Mouse (Mus musculus): ENCODE results near the gene Spib. TPM values are rescaled to one million over a fixed set of nuclear protein-coding genes. Genes with fewer than 3 reads are reported as not detected.

Spib gene
- total and polyA plus RNA-seq, 3 experiments: 0.31 to 3.1 (median 0.75) TPM

DNA sequence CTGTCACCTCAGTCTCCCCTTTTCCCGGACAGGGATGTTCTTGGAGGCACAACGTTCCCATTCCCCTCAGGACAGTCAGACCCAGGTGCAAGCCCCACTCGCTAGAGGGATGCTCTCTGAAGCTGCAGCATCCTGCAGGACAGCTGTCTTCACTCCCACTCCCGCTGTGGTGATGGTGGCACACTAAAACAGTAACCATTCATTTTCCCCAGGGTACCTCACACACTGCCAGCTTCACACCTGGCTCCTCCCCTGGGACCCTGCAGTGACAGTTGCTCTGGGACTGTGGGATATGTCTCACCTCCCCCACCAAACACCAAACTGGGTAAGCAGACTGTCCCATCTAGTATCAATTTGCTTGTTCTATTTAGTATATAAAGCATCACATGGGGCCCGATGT, 15.9 kb upstream of the Spib start:
- intact Hi-C loops (cut with DNase I): loop anchor here (2.0 kb wide), 1 partner anchor 21 kb away; no protein-coding TSS in a partner anchor

DNA sequence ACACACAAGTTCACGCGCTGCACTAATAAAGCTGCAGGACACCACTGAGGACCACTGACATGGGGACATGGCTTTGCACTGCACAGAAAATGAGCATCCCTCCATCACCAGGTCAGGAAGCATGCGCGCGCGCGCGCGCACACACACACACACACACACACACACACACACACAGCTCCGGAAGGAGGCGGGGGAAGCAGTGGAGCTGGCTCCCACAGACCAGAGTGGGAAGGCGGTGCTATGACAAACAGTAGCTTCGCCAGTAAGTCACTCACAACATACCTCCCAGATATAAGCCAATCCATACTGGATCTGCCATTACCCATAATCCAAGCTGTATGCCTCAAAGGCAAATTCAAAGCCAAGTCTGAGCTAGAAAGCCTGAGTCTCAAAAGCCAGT, 15.2 kb upstream of the Spib start:
- no peak for DNase-seq
- Histone ChIP-seq H3K27me3 (ENCODE audit: control insufficient read depth, insufficient read depth, low read length) (no peaks in the 10 kb centered on the region), H3K9ac (ENCODE audit: low read depth, low read length) (no peak overlapping the region), H3K36me3 (ENCODE audit: control insufficient read depth, insufficient read depth, low read length) (no peaks in the 10 kb centered on the region), H3K79me2 (replicated peaks; ENCODE audit: control insufficient read depth, insufficient read depth, low read length) (no peaks in the 10 kb centered on the region), H3K4me3 (no peak overlapping the region), H3K4me1 (ENCODE audit: control insufficient read depth, insufficient read depth, low read length) (peaks cover 5% of the 10 kb centered on the region), H3K27ac (no peak overlapping the region)
- 94% methylated on average over 13 of the region's 13 CpGs for WGBS
- TF ChIP-seq POLR2A (IDR thresholded peaks at IDR 0.05; ENCODE audit: insufficient read depth, low read depth, low read length): no peak
- TF ChIP-seq CTCF (IDR thresholded peaks at IDR 0.05): no peak
- TF ChIP-seq EP300 (IDR thresholded peaks at IDR 0.05; ENCODE audit: insufficient read depth, low read depth, low read length): no peak
- intact Hi-C loops (cut with DNase I): loop anchor here (2.0 kb wide), 1 partner anchor 20 kb away; no protein-coding TSS in a partner anchor

More for the DNA sequence above, 15.9 kb upstream of the Spib start:
- Histone ChIP-seq H3K27ac (peak overlapping the region; percentile 68), H3K27me3 (ENCODE audit: control insufficient read depth, insufficient read depth, low read length) (no peaks in the 10 kb centered on the region), H3K4me1 (ENCODE audit: control insufficient read depth, insufficient read depth, low read length) (peaks cover 5% of the 10 kb centered on the region), H3K9ac (ENCODE audit: low read depth, low read length) (peak overlapping the region; percentile 23; the same call in 1 of the 2 replicates), H3K79me2 (replicated peaks; ENCODE audit: control insufficient read depth, insufficient read depth, low read length) (no peaks in the 10 kb centered on the region), H3K4me3 (peak overlapping the region; percentile 68), H3K36me3 (ENCODE audit: control insufficient read depth, insufficient read depth, low read length) (no peaks in the 10 kb centered on the region)
- no peak for DNase-seq
- TF ChIP-seq EP300 (IDR thresholded peaks at IDR 0.05; ENCODE audit: insufficient read depth, low read depth, low read length): no peak
- TF ChIP-seq CTCF (IDR thresholded peaks at IDR 0.05): no peak
- no peak for TF ChIP-seq POLR2A (IDR thresholded peaks at IDR 0.05; ENCODE audit: insufficient read depth, low read depth, low read length)
- 11% methylated on average over 5 of the region's 5 CpGs for WGBS

DNA sequence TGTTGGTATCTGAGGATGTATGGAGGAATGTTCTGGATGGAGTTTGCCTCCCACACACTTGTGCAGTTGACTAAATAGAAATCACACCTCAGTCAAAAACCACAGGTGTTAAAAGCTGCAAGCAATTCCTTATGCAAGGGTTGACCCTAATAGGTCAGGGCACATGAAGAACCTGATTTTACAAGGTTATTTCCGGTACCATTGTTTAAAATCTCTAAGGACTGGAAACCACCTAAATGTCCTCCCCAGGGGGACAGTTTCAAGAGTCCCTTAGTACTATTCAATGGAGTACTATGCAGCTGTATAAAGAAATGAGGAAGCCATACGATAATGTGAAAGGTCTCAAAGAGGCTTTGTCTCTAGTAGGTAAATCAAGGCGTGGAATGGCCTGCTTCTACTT, 14.4 kb upstream of the Spib start:
- intact Hi-C loops (cut with DNase I): loop anchor here (2.0 kb wide), 1 partner anchor 19 kb away; no protein-coding TSS in a partner anchor
- TF ChIP-seq POLR2A (IDR thresholded peaks at IDR 0.05; ENCODE audit: insufficient read depth, low read depth, low read length) (no peak), EP300 (IDR thresholded peaks at IDR 0.05; ENCODE audit: insufficient read depth, low read depth, low read length) (no peak), CTCF (IDR thresholded peaks at IDR 0.05) (no peak)
- H3K4me1 ChIP-seq (ENCODE audit: control insufficient read depth, insufficient read depth, low read length): peaks cover 5% of the 10 kb centered on the region

DNA sequence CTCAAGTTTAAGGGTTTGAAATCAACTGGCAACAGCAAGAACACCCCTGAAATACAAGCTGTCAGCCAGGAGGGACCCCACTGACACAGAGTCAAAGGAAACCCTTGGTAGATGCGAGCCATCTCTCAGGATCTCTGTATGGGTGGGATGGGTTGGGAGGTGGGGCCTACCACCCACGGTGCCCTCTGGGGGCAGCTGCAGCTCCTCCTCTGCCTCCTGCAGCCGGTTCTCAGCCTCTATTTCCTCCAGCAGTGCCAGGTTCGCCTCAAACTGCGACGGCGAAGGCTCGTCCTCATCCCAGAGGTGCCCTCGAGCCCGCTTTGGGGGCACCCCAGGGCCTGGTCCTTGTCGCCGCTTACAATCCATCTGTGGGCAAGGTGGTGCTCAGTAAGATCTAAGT, 11.2 kb upstream of the Spib start:
- no peak overlapping the region for H3K4me3 ChIP-seq
- H3K79me2 ChIP-seq (replicated peaks; ENCODE audit: control insufficient read depth, insufficient read depth, low read length): no peaks in the 10 kb centered on the region
- H3K27me3 ChIP-seq (ENCODE audit: control insufficient read depth, insufficient read depth, low read length): no peaks in the 10 kb centered on the region
- no peak overlapping the region for H3K9ac ChIP-seq (ENCODE audit: low read depth, low read length)
- TF ChIP-seq EP300 (IDR thresholded peaks at IDR 0.05; ENCODE audit: insufficient read depth, low read depth, low read length) (no peak), POLR2A (IDR thresholded peaks at IDR 0.05; ENCODE audit: insufficient read depth, low read depth, low read length) (no peak), CTCF (IDR thresholded peaks at IDR 0.05) (no peak)
- H3K36me3 ChIP-seq (ENCODE audit: control insufficient read depth, insufficient read depth, low read length): no peaks in the 10 kb centered on the region
- H3K27ac ChIP-seq: no peak overlapping the region
- no peak for DNase-seq
- WGBS: 77% methylated on average over 12 of the region's 12 CpGs
- intact Hi-C loops (cut with DNase I): no loop called here
- H3K4me1 ChIP-seq (ENCODE audit: control insufficient read depth, insufficient read depth, low read length): peaks cover 5% of the 10 kb centered on the region

More for the DNA sequence above, 14.4 kb upstream of the Spib start:
- Histone ChIP-seq H3K36me3 (ENCODE audit: control insufficient read depth, insufficient read depth, low read length) (no peaks in the 10 kb centered on the region), H3K27me3 (ENCODE audit: control insufficient read depth, insufficient read depth, low read length) (no peaks in the 10 kb centered on the region), H3K4me3 (no peak overlapping the region), H3K79me2 (replicated peaks; ENCODE audit: control insufficient read depth, insufficient read depth, low read length) (no peaks in the 10 kb centered on the region), H3K27ac (no peak overlapping the region), H3K9ac (ENCODE audit: low read depth, low read length) (no peak overlapping the region)
- DNase-seq: no peak
- 97% methylated on average over 3 of the region's 3 CpGs for WGBS

DNA sequence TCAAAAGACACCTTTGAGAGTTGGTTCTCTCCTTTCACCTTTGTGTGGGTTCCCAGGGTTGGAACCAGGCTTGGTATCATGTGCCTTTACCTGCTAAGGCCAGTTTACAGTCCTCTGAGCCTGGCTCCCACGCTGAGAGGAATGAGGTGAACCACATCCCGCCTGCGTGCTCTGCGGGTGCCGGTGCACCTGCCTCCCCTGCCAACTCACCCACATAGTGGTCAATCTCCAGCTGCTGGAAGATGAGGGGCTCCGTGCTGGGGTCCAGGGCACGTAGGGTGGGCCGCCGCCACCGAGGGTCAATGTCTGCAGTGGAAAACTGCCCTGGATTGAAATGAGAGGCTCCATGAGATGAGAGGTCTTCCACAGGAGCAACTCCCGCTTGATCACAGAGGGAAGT, 10.7 kb upstream of the Spib start:
- Histone ChIP-seq H3K9ac (ENCODE audit: low read depth, low read length) (no peak overlapping the region), H3K79me2 (replicated peaks; ENCODE audit: control insufficient read depth, insufficient read depth, low read length) (no peaks in the 10 kb centered on the region), H3K4me3 (no peak overlapping the region), H3K36me3 (ENCODE audit: control insufficient read depth, insufficient read depth, low read length) (no peaks in the 10 kb centered on the region), H3K4me1 (ENCODE audit: control insufficient read depth, insufficient read depth, low read length) (peaks cover under 1% of the 10 kb centered on the region), H3K27ac (no peak overlapping the region), H3K27me3 (ENCODE audit: control insufficient read depth, insufficient read depth, low read length) (no peaks in the 10 kb centered on the region)
- no peak for TF ChIP-seq POLR2A (IDR thresholded peaks at IDR 0.05; ENCODE audit: insufficient read depth, low read depth, low read length)
- no peak for TF ChIP-seq CTCF (IDR thresholded peaks at IDR 0.05)
- no peak for TF ChIP-seq EP300 (IDR thresholded peaks at IDR 0.05; ENCODE audit: insufficient read depth, low read depth, low read length)
- no peak for DNase-seq
- 95% methylated on average over 11 of the region's 11 CpGs for WGBS
- intact Hi-C loops (cut with DNase I): no loop called here

DNA sequence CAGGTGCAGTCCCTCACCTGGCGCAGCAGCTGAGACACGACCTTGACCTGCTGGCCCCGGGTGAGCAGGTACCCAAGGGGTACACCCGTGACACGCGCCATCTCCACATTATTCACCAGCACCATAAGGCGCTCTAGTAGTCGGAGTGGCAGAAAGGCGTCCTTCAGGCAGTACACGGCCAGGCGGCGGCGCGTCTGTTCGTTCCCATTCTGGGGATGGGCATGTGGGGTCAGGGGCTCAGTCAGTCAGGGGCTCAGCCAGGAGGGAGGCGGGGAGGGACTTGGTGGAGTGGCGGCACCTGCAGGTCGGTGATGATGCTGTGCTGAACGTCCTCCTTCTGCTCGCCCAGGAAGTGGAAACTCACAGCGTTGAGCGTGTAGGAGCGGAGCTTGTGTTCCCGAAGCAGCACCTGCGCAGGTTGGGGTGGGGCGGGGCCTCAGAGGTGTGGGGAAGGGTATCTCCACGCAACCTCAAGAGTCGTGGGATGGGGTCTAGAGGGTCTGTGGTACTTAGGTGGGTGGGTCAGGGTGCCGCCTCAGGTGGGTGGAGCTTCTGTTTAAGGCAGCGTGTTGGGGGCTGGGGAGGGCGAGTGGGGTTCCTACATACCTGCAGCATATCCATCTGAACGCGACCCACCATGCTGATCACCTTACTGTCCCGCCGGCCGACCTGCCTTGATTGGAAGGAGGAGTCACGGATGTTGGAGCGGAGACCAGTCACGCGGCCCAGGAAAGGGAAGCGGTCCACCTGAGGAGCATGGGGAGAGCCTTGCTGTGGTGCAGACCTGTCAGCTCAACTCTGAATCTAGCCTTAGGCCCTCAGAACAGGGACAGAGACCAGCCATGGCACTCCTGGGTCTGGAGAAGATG, 7.1 kb upstream of the Spib start:
- H3K36me3 ChIP-seq (ENCODE audit: control insufficient read depth, insufficient read depth, low read length): no peaks in the 10 kb centered on the region

More for the DNA sequence above, 7.1 kb upstream of the Spib start:
- no peak for DNase-seq
- H3K27me3 ChIP-seq (ENCODE audit: control insufficient read depth, insufficient read depth, low read length): no peaks in the 10 kb centered on the region
- no peaks in the 10 kb centered on the region for H3K79me2 ChIP-seq (replicated peaks; ENCODE audit: control insufficient read depth, insufficient read depth, low read length)
- H3K27ac ChIP-seq: no peak overlapping the region
- WGBS: 93% methylated on average over 41 of the region's 41 CpGs
- H3K4me3 ChIP-seq: no peak overlapping the region
- intact Hi-C loops (cut with DNase I): no loop called here
- H3K9ac ChIP-seq (ENCODE audit: low read depth, low read length): no peak overlapping the region
- no peaks in the 10 kb centered on the region for H3K4me1 ChIP-seq (ENCODE audit: control insufficient read depth, insufficient read depth, low read length)
- TF ChIP-seq CTCF (IDR thresholded peaks at IDR 0.05): no peak
- TF ChIP-seq POLR2A (IDR thresholded peaks at IDR 0.05; ENCODE audit: insufficient read depth, low read depth, low read length): no peak
- TF ChIP-seq EP300 (IDR thresholded peaks at IDR 0.05; ENCODE audit: insufficient read depth, low read depth, low read length): no peak
